Mouse (Mus musculus): ENCODE data around the gene Lrrc25. TPM values are rescaled to one million over a fixed set of nuclear protein-coding genes. Genes with fewer than 3 reads are reported as not detected.

Gene Lrrc25
- polyA plus RNA-seq, 1 experiment = 1.4 TPM

GRCm38 (mm10) chr8:70610796-70611771 is 4.9 kb upstream of the Lrrc25 start:
- no peaks in the 10 kb centered on the region for H3K27me3 ChIP-seq (ENCODE audit: control insufficient read depth, insufficient read depth, low read length)
- H3K36me3 ChIP-seq (ENCODE audit: control insufficient read depth, insufficient read depth, low read length) = no peaks in the 10 kb centered on the region
- peak; percentile 52; the same call in 1 of the 2 replicates for TF ChIP-seq POLR2A (IDR thresholded peaks at IDR 0.05; ENCODE audit: control insufficient read depth, low read depth, low read length)
- TF ChIP-seq CTCF (IDR thresholded peaks at IDR 0.05; ENCODE audit: control insufficient read depth, insufficient read depth, insufficient replicate concordance, low read depth, low read length) = peak; percentile 96
- H3K4me1 ChIP-seq (ENCODE audit: control insufficient read depth, insufficient read depth, low read length) = peaks cover 37% of the 10 kb centered on the region
- H3K4me3 ChIP-seq (ENCODE audit: control insufficient read depth, low read depth, low read length) = peak overlapping the region; percentile 55
- H3K27ac ChIP-seq (ENCODE audit: control insufficient read depth, insufficient read depth, low read depth, low read length) = peak overlapping the region; percentile 86

GRCm38 (mm10) chr8:70611849-70612248 is 4.1 kb upstream of the Lrrc25 start:
- no peak overlapping the region for H3K27ac ChIP-seq (ENCODE audit: control insufficient read depth, insufficient read depth, low read depth, low read length)
- no peaks in the 10 kb centered on the region for H3K27me3 ChIP-seq (ENCODE audit: control insufficient read depth, insufficient read depth, low read length)
- no peak overlapping the region for H3K4me3 ChIP-seq (ENCODE audit: control insufficient read depth, low read depth, low read length)
- H3K36me3 ChIP-seq (ENCODE audit: control insufficient read depth, insufficient read depth, low read length) = no peaks in the 10 kb centered on the region
- no peak for TF ChIP-seq POLR2A (IDR thresholded peaks at IDR 0.05; ENCODE audit: control insufficient read depth, low read depth, low read length)
- peak; percentile 91; the same call in 1 of the 2 replicates for TF ChIP-seq CTCF (IDR thresholded peaks at IDR 0.05; ENCODE audit: control insufficient read depth, insufficient read depth, insufficient replicate concordance, low read depth, low read length)
- H3K4me1 ChIP-seq (ENCODE audit: control insufficient read depth, insufficient read depth, low read length) = peaks cover 37% of the 10 kb centered on the region

GRCm38 (mm10) chr8:70613763-70614162 is 2.2 kb upstream of the Lrrc25 start:
- Histone ChIP-seq H3K4me3 (ENCODE audit: control insufficient read depth, low read depth, low read length) (no peak overlapping the region), H3K4me1 (ENCODE audit: control insufficient read depth, insufficient read depth, low read length) (peaks cover 35% of the 10 kb centered on the region), H3K36me3 (ENCODE audit: control insufficient read depth, insufficient read depth, low read length) (no peaks in the 10 kb centered on the region), H3K27me3 (ENCODE audit: control insufficient read depth, insufficient read depth, low read length) (no peaks in the 10 kb centered on the region), H3K27ac (ENCODE audit: control insufficient read depth, insufficient read depth, low read depth, low read length) (no peak overlapping the region)
- TF ChIP-seq CTCF (IDR thresholded peaks at IDR 0.05; ENCODE audit: control insufficient read depth, insufficient read depth, insufficient replicate concordance, low read depth, low read length) (no peak), POLR2A (IDR thresholded peaks at IDR 0.05; ENCODE audit: control insufficient read depth, low read depth, low read length) (no peak)

- no peak overlapping the region for H3K4me3 ChIP-seq (ENCODE audit: control insufficient read depth, low read depth, low read length)
- H3K27ac ChIP-seq (ENCODE audit: control insufficient read depth, insufficient read depth, low read depth, low read length) = no peak overlapping the region
- H3K4me1 ChIP-seq (ENCODE audit: control insufficient read depth, insufficient read depth, low read length) = peaks cover 35% of the 10 kb centered on the region
- no peaks in the 10 kb centered on the region for H3K27me3 ChIP-seq (ENCODE audit: control insufficient read depth, insufficient read depth, low read length)
- no peaks in the 10 kb centered on the region for H3K36me3 ChIP-seq (ENCODE audit: control insufficient read depth, insufficient read depth, low read length)
- TF ChIP-seq POLR2A (IDR thresholded peaks at IDR 0.05; ENCODE audit: control insufficient read depth, low read depth, low read length) (no peak), CTCF (IDR thresholded peaks at IDR 0.05; ENCODE audit: control insufficient read depth, insufficient read depth, insufficient replicate concordance, low read depth, low read length) (no peak)
Measured at GRCm38 (mm10) chr8:70614469-70614868, 1.5 kb upstream of the Lrrc25 start.

GRCm38 (mm10) chr8:70615281-70615680 is 674 bp upstream of the Lrrc25 start:
- H3K4me3 ChIP-seq (ENCODE audit: control insufficient read depth, low read depth, low read length) = no peak overlapping the region
- no peak overlapping the region for H3K27ac ChIP-seq (ENCODE audit: control insufficient read depth, insufficient read depth, low read depth, low read length)
- TF ChIP-seq CTCF (IDR thresholded peaks at IDR 0.05; ENCODE audit: control insufficient read depth, insufficient read depth, insufficient replicate concordance, low read depth, low read length) (no peak), POLR2A (IDR thresholded peaks at IDR 0.05; ENCODE audit: control insufficient read depth, low read depth, low read length) (no peak)
- H3K27me3 ChIP-seq (ENCODE audit: control insufficient read depth, insufficient read depth, low read length) = no peaks in the 10 kb centered on the region
- peaks cover 30% of the 10 kb centered on the region for H3K4me1 ChIP-seq (ENCODE audit: control insufficient read depth, insufficient read depth, low read length)
- no peaks in the 10 kb centered on the region for H3K36me3 ChIP-seq (ENCODE audit: control insufficient read depth, insufficient read depth, low read length)

GRCm38 (mm10) chr8:70616645-70617044 is 690 bp downstream of the Lrrc25 start:
- Histone ChIP-seq H3K27ac (ENCODE audit: control insufficient read depth, insufficient read depth, low read depth, low read length) (no peak overlapping the region), H3K36me3 (ENCODE audit: control insufficient read depth, insufficient read depth, low read length) (no peaks in the 10 kb centered on the region), H3K4me3 (ENCODE audit: control insufficient read depth, low read depth, low read length) (no peak overlapping the region), H3K4me1 (ENCODE audit: control insufficient read depth, insufficient read depth, low read length) (peaks cover 28% of the 10 kb centered on the region), H3K27me3 (ENCODE audit: control insufficient read depth, insufficient read depth, low read length) (no peaks in the 10 kb centered on the region)
- TF ChIP-seq CTCF (IDR thresholded peaks at IDR 0.05; ENCODE audit: control insufficient read depth, insufficient read depth, insufficient replicate concordance, low read depth, low read length) = no peak
- TF ChIP-seq POLR2A (IDR thresholded peaks at IDR 0.05; ENCODE audit: control insufficient read depth, low read depth, low read length) = no peak

- peak overlapping the region; percentile 85 for H3K27ac ChIP-seq (ENCODE audit: control insufficient read depth, insufficient read depth, low read depth, low read length)
- TF ChIP-seq CTCF (IDR thresholded peaks at IDR 0.05; ENCODE audit: control insufficient read depth, insufficient read depth, insufficient replicate concordance, low read depth, low read length) = no peak
Measured at GRCm38 (mm10) chr8:70617985-70618384, 2.0 kb downstream of the Lrrc25 start.

More at GRCm38 (mm10) chr8:70617985-70618384, 2.0 kb downstream of the Lrrc25 start:
- Histone ChIP-seq H3K36me3 (ENCODE audit: control insufficient read depth, insufficient read depth, low read length) (no peaks in the 10 kb centered on the region), H3K4me1 (ENCODE audit: control insufficient read depth, insufficient read depth, low read length) (peaks cover 28% of the 10 kb centered on the region), H3K4me3 (ENCODE audit: control insufficient read depth, low read depth, low read length) (no peak overlapping the region), H3K27me3 (ENCODE audit: control insufficient read depth, insufficient read depth, low read length) (no peaks in the 10 kb centered on the region)

Data from testis, adult 2 months (tissue).